Mouse (Mus musculus): ENCODE measurements at regions not wholly inside any gene's neighbourhood (a gene's known extent, or its start where the extent isn't known, plus 50 kb on each side); places are given as distances from the start of the nearest gene placed in this dataset.

- DNase-seq (ENCODE audit: low spot score in 2 of 2), result peak; percentile 16 to 60
Measured at GRCm38 (mm10) chr9:33209083-33209482, 573.1 kb downstream of the Ets1 start.

- peak; percentile 8 to 33 for DNase-seq (ENCODE audit: low spot score in 2 of 2)
Measured at GRCm38 (mm10) chr9:33214523-33214922, 578.5 kb downstream of the Ets1 start.

GRCm38 (mm10) chr9:33220981-33221380 lies 585.0 kb downstream of the Ets1 start:
- no peak for DNase-seq (ENCODE audit: low spot score in 2 of 2)

- DNase-seq (ENCODE audit: low spot score in 2 of 2), result no peak
Measured at GRCm38 (mm10) chr9:33222066-33222805, 586.2 kb downstream of the Ets1 start.

GRCm38 (mm10) chr9:33233699-33234131 lies 597.7 kb downstream of the Ets1 start:
- DNase-seq (ENCODE audit: low spot score in 2 of 2), result no peak

GRCm38 (mm10) chr9:33238190-33238589 lies 602.2 kb downstream of the Ets1 start:
- no peak for DNase-seq (ENCODE audit: low spot score in 2 of 2)

GRCm38 (mm10) chr9:33238846-33239245 lies 602.8 kb downstream of the Ets1 start:
- no peak for DNase-seq (ENCODE audit: low spot score in 2 of 2)

- no peak for DNase-seq (ENCODE audit: low spot score in 2 of 2)
Measured at GRCm38 (mm10) chr9:33240506-33240905, 604.5 kb downstream of the Ets1 start.

- no peak for DNase-seq (ENCODE audit: low spot score in 2 of 2)
Measured at GRCm38 (mm10) chr9:33240914-33241635, 605.1 kb downstream of the Ets1 start.

GRCm38 (mm10) chr9:33246932-33247331 lies 610.9 kb downstream of the Ets1 start:
- peak in 1 of 2 experiments; percentile 72 for DNase-seq (ENCODE audit: low spot score in 2 of 2)

GRCm38 (mm10) chr9:33258241-33258640 lies 622.2 kb downstream of the Ets1 start:
- no peak for DNase-seq (ENCODE audit: low spot score in 2 of 2)

- peak; percentile 65 to 80 for DNase-seq (ENCODE audit: low spot score in 2 of 2)
Measured at GRCm38 (mm10) chr9:33260171-33260570, 624.1 kb downstream of the Ets1 start.

- no peak for DNase-seq (ENCODE audit: low spot score in 2 of 2)
Measured at GRCm38 (mm10) chr9:33289381-33289780, 653.4 kb downstream of the Ets1 start.

- peak; percentile 35 to 72 for DNase-seq (ENCODE audit: low spot score in 2 of 2)
Measured at GRCm38 (mm10) chr9:33292116-33292515, 656.1 kb downstream of the Ets1 start.

- no peak for DNase-seq (ENCODE audit: low spot score in 2 of 2)
Measured at GRCm38 (mm10) chr9:33295925-33296324, 659.9 kb downstream of the Ets1 start.

GRCm38 (mm10) chr9:33319525-33320025 lies 683.6 kb downstream of the Ets1 start:
- DNase-seq (ENCODE audit: low spot score in 2 of 2), result no peak

GRCm38 (mm10) chr9:33327722-33328121 lies 691.7 kb downstream of the Ets1 start:
- peak; percentile 16 to 68 for DNase-seq (ENCODE audit: low spot score in 2 of 2)

- no peak for DNase-seq (ENCODE audit: low spot score in 2 of 2)
Measured at GRCm38 (mm10) chr9:33350258-33350657, 714.2 kb downstream of the Ets1 start.

- DNase-seq (ENCODE audit: low spot score in 2 of 2), result no peak
Measured at GRCm38 (mm10) chr9:33356621-33357020, 720.6 kb downstream of the Ets1 start.

- no peak for DNase-seq (ENCODE audit: low spot score in 2 of 2)
Measured at GRCm38 (mm10) chr9:33360966-33361365, 724.9 kb downstream of the Ets1 start.

- DNase-seq (ENCODE audit: low spot score in 2 of 2), result peak in 1 of 2 experiments; percentile 8
Measured at GRCm38 (mm10) chr9:33389170-33389569, 753.1 kb downstream of the Ets1 start.

GRCm38 (mm10) chr9:33404691-33405090 lies 768.7 kb downstream of the Ets1 start:
- no peak for DNase-seq (ENCODE audit: low spot score in 2 of 2)

Measured in layer of hippocampus, adult 18-20 months (tissue).